Mouse (Mus musculus) right cerebral cortex, postnatal 4 days (tissue): Measurements from ENCODE around the gene Ccdc88b.
A peak's percentile ranks its signal among the peaks of the same experiment; 100 is the strongest.

Experiments
- DNase-seq: peaks from one replicate; pipeline ENCODE4 v3.0.0-alpha.2; 2022

Gene Ccdc88b

GRCm38 (mm10) chr19:6856281-6857002, 1.6 kb downstream of the Ccdc88b start:
- DNase-seq, result peak; percentile 74

- no peak for DNase-seq
Measured at GRCm38 (mm10) chr19:6855225-6856031, 2.6 kb downstream of the Ccdc88b start.

- no peak for DNase-seq
Measured at GRCm38 (mm10) chr19:6854658-6855057, 3.4 kb downstream of the Ccdc88b start.

- no peak for DNase-seq
Measured at GRCm38 (mm10) chr19:6853903-6854302, 4.1 kb downstream of the Ccdc88b start.

GRCm38 (mm10) chr19:6852393-6853305, 5.4 kb downstream of the Ccdc88b start:
- DNase-seq, result no peak

- DNase-seq, result no peak
Measured at GRCm38 (mm10) chr19:6851497-6851896, 6.5 kb downstream of the Ccdc88b start.

- no peak for DNase-seq
Measured at GRCm38 (mm10) chr19:6849506-6850068, 8.4 kb downstream of the Ccdc88b start.

GRCm38 (mm10) chr19:6847841-6848517, 10.0 kb downstream of the Ccdc88b start:
- no peak for DNase-seq

- DNase-seq, result no peak
Measured at GRCm38 (mm10) chr19:6846050-6846449, 12.0 kb downstream of the Ccdc88b start.

- DNase-seq, result no peak
Measured at GRCm38 (mm10) chr19:6842353-6842752, 15.7 kb downstream of the Ccdc88b start.

GRCm38 (mm10) chr19:6841292-6841597, 16.8 kb downstream of the Ccdc88b start:
- no peak for DNase-seq

GRCm38 (mm10) chr19:6840475-6841291, 17.3 kb downstream of the Ccdc88b start, which contains the start of gene Rps6ka4:
Gene Rps6ka4, minus strand, starts transcription at chr19:6840636.
- peak; percentile 54 for DNase-seq

- peak; percentile 62 for DNase-seq
Measured at GRCm38 (mm10) chr19:6839615-6840474, 18.2 kb downstream of the Ccdc88b start.

GRCm38 (mm10) chr19:6832363-6832762, 25.6 kb downstream of the Ccdc88b start:
- DNase-seq, result no peak

GRCm38 (mm10) chr19:6831331-6831730, 26.7 kb downstream of the Ccdc88b start:
- peak; percentile 30 for DNase-seq

GRCm38 (mm10) chr19:6830556-6831316, 27.3 kb downstream of the Ccdc88b start:
- DNase-seq, result no peak

- peak; percentile 53 for DNase-seq
Measured at GRCm38 (mm10) chr19:6829870-6830555, 28.0 kb downstream of the Ccdc88b start.

GRCm38 (mm10) chr19:6829069-6829468, 28.9 kb downstream of the Ccdc88b start:
- DNase-seq, result no peak

GRCm38 (mm10) chr19:6826601-6827000, 31.4 kb downstream of the Ccdc88b start:
- no peak for DNase-seq
